Mouse (Mus musculus): ENCODE results near the gene Slc25a43. TPM values are rescaled to one million over a fixed set of nuclear protein-coding genes. Genes with fewer than 3 reads are reported as not detected.

Gene Slc25a43
- 0.37 and 0.49 TPM in 2 replicates for polyA plus RNA-seq (2012; rRNA removed)

DNA sequence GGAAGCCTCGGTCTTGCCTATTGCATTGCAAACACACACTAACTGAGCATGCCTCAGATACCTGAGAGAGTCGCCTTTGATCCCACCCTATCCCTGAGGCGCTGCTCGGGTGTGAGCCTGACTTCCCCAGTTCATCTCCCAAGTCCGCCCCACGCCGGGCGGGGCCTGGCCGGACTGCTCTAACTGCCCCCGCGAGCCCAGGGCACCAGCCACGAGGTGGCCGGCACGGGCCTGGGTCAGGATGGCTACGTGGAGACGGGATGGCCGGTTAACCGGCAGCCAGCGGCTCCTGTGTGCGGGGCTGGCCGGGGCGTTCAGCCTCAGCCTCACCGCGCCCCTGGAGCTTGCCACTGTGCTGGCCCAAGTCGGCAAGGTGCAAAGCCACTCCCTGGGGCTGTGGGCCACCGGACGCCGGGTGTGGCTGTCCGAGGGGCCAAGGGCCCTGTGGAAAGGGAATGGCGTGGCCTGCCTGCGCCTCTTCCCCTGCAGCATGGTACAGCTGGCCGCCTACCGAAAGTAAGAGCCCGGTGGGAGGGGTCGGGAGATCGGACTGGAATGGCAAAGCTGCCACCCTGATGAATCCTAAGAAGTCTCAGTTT is at the start of gene Slc25a43:
TSS of gene Slc25a43 (plus strand) at position 157 of the 599 bp plus-strand sequence.

DNA sequence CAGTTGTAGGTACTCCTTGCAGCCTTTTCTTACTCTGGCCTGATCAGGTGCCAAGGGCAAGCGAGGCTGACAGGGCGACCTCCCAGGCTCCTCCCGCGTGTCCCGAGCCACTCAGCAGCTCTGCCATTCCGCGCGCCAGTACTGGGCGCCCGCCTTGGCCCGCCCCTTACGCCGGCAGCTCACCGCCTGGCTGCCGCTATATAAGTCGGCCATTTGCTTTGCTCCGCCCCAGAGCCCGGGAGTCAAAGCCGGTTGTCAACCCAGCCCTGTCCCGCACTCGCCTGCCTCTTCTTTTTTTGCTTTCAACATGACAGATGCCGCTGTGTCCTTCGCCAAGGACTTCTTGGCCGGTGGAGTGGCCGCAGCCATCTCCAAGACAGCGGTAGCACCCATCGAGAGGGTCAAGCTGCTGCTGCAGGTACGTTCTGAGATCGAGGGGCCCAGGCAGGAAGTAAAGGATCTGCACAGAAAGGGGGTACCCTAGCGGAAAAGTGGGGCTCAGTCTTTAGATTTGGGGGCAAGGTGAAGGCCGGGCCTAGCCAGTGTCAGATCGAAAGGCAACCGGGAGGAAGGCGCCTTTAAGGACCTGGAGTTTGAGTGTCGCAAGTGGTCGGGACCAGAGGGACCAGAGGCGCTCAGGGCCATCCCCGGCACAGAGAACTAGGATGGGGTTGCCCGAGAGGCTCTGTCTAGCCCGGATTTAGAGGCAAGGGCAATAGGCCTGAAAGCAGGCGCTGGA is 52.1 kb downstream of the Slc25a43 start, which contains the start of gene Slc25a5:
TSS of gene Slc25a5 (plus strand) at position 228 of the 739 bp plus-strand sequence.

Other genes with a start within 250 kb of the Slc25a43 start
- 44.4 and 55.9 TPM in 2 replicates for gene Pgrmc1, start 145.5 kb upstream of the Slc25a43 start, polyA plus RNA-seq (2012; rRNA removed)
- gene Akap17b, start 98.3 kb upstream of the Slc25a43 start, polyA plus RNA-seq (2012; rRNA removed): 0.62 and 0.65 TPM in 2 replicates
- 331 and 391 TPM in 2 replicates for gene Slc25a5, start 52.0 kb downstream of the Slc25a43 start, polyA plus RNA-seq (2012; rRNA removed)
- gene Ube2a, start 130.2 kb downstream of the Slc25a43 start, polyA plus RNA-seq (2012; rRNA removed): 15.9 and 20.7 TPM in 2 replicates
- gene C330007P06Rik, start 130.5 kb downstream of the Slc25a43 start, polyA plus RNA-seq (2012; rRNA removed): 6.6 and 7.8 TPM in 2 replicates
- 3.2 and 3.3 TPM in 2 replicates for gene Nkrf, start 159.2 kb downstream of the Slc25a43 start, polyA plus RNA-seq (2012; rRNA removed)
- gene Sept6, start 248.1 kb downstream of the Slc25a43 start, polyA plus RNA-seq (2012; rRNA removed): 3.3 and 3.5 TPM in 2 replicates

All from liver, embryonic 14 days (tissue).